Mouse (Mus musculus) small intestine, adult 2 months (tissue): ENCODE results near the gene Hist1h4f.

Source experiments
- CTCF ChIP-seq: fragments of 200-500 bp; IDR thresholded peaks from 2 replicates; pipeline ENCODE4 v1.5.1; 2012; ENCODE audit warnings: low read depth, mild to moderate bottlenecking, control low read depth, inconsistent platforms, low read length, moderate library complexity, mixed read lengths; ENCODE audit not compliant: insufficient replicate concordance, insufficient read length; ENCODE audit errors: extremely low read depth
- POLR2A ChIP-seq: fragments of 200-500 bp; IDR thresholded peaks from 2 replicates; pipeline ENCODE4 v1.6.1; 2012; ENCODE audit warnings: low read depth, mild to moderate bottlenecking, control low read depth, inconsistent platforms, low read length, moderate library complexity

GRCm38 (mm10) chr13:23581408-23582218 lies 30.2 kb upstream of the Hist1h4f start, which contains the start of gene Hist1h4d:
- no peak for TF ChIP-seq CTCF
- peak; percentile 98 for TF ChIP-seq POLR2A
